Comparison of ENCODE assay signal across 8 mouse cellular contexts in genomic region chr8:110217198-110217597, GRCm38 (mm10). TPM values are rescaled to one million over a fixed set of nuclear protein-coding genes. Genes with fewer than 3 reads are reported as not detected.
A peak's percentile ranks its signal among the peaks of the same experiment; 100 is the strongest.
DNase-seq lines count a peak whose midpoint lies in the region; ATAC-seq and TF ChIP-seq lines count a peak whose summit lies in the region.

No protein-coding gene starts in this region.

- WGBS in heart, postnatal 0 days = 32% methylated on average over 5 of the region's 5 CpGs
- 41% methylated on average over 5 of the region's 5 CpGs for WGBS in liver, postnatal 0 days (ENCODE audit: insufficient replicate concordance)

- no peaks in the 10 kb centered on the region for H3K9me3 ChIP-seq in heart, postnatal 0 days (replicated peaks; ENCODE audit: control insufficient read depth, low read length)
- no peaks in the 10 kb centered on the region for H3K9me3 ChIP-seq in liver, postnatal 0 days (ENCODE audit: low read length)

- peaks cover 13% of the 10 kb centered on the region for H3K36me3 ChIP-seq in heart, postnatal 0 days (replicated peaks; ENCODE audit: control insufficient read depth, insufficient read depth, low read length)
- H3K36me3 ChIP-seq in liver, postnatal 0 days (replicated peaks; ENCODE audit: insufficient read depth, low read length) = peaks cover 16% of the 10 kb centered on the region

- DNase-seq in left cerebral cortex, adult 2 months (ENCODE audit: extremely low spot score in 1 of 2, low spot score in 2 of 2) = peak in 1 of 2 experiments; percentile 17
- DNase-seq in left cerebral cortex, adult 18-20 months (ENCODE audit: low spot score in 2 of 2) = no peak
- DNase-seq in cerebellum, adult 9-11 months = peak; percentile 42
- no peak for DNase-seq in heart, postnatal 0 days (ENCODE audit: low spot score)
- no peak for DNase-seq in liver, postnatal 0 days
- no peak for DNase-seq in embryo, embryonic 10.5 days (ENCODE audit: low spot score)
- no peak for DNase-seq in adipocyte (ENCODE audit: low spot score)
- DNase-seq in lung, postnatal 10 days = no peak

- peak overlapping the region; percentile 64 for H3K4me3 ChIP-seq in left cerebral cortex, adult 2 months
- H3K4me3 ChIP-seq in heart, postnatal 0 days (ENCODE audit: low read depth, low read length) = peak overlapping the region; percentile 65
- H3K4me3 ChIP-seq in liver, postnatal 0 days (ENCODE audit: low read depth, low read length) = peak overlapping the region; percentile 62

- no peak overlapping the region for H3K9ac ChIP-seq in heart, postnatal 0 days (replicated peaks; ENCODE audit: low read depth, low read length)
- no peak overlapping the region for H3K9ac ChIP-seq in liver, postnatal 0 days (replicated peaks)

- H3K4me2 ChIP-seq in heart, postnatal 0 days (ENCODE audit: low read depth, low read length) = peak overlapping the region; percentile 78
- peak overlapping the region; percentile 83 for H3K4me2 ChIP-seq in liver, postnatal 0 days (ENCODE audit: low read depth, low read length)

- ATAC-seq in heart, postnatal 0 days (ENCODE audit: insufficient read depth, low read depth) = no peak
- no peak for ATAC-seq in liver, postnatal 0 days

- TF ChIP-seq CTCF in left cerebral cortex, adult 2 months (IDR thresholded peaks at IDR 0.05) = no peak
- no peak for TF ChIP-seq CTCF in heart, postnatal 0 days (IDR thresholded peaks at IDR 0.05; ENCODE audit: low read depth)
- no peak for TF ChIP-seq CTCF in liver, postnatal 0 days (IDR thresholded peaks at IDR 0.05; ENCODE audit: low read depth)

- TF ChIP-seq EP300 in heart, postnatal 0 days (IDR thresholded peaks at IDR 0.05; ENCODE audit: low read depth) = no peak
- TF ChIP-seq EP300 in liver, postnatal 0 days (IDR thresholded peaks at IDR 0.05; ENCODE audit: low read depth) = no peak

- peaks cover 13% of the 10 kb centered on the region for H3K4me1 ChIP-seq in heart, postnatal 0 days (ENCODE audit: control insufficient read depth, insufficient read depth)
- H3K4me1 ChIP-seq in liver, postnatal 0 days (ENCODE audit: insufficient read depth) = peaks cover 15% of the 10 kb centered on the region

- peak overlapping the region; percentile 75 for H3K27ac ChIP-seq in left cerebral cortex, adult 2 months
- H3K27ac ChIP-seq in heart, postnatal 0 days (ENCODE audit: low read depth) = no peak overlapping the region
- no peak overlapping the region for H3K27ac ChIP-seq in liver, postnatal 0 days (ENCODE audit: low read depth)

- H3K27me3 ChIP-seq in heart, postnatal 0 days (ENCODE audit: control insufficient read depth, insufficient read depth, low read length) = no peaks in the 10 kb centered on the region
- H3K27me3 ChIP-seq in liver, postnatal 0 days (ENCODE audit: insufficient read depth, low read length) = no peaks in the 10 kb centered on the region

- intact Hi-C loops in left cerebral cortex, adult 2 months (cut with DNase I) = loop anchor here (5.0 kb wide), 1 partner anchor 135 kb away; no protein-coding TSS in a partner anchor

RNA-seq across cellular contexts. Expression of gene Cmtr2, which starts 1.7 kb away (rescaled TPM):
- total RNA-seq in left cerebral cortex, adult 2 months (2021) = 1 to 10 TPM; 5.9 to 6.2 TPM
- 1 to 10 TPM; 5.9 to 6.0 TPM for total RNA-seq in left cerebral cortex, adult 18-20 months (2021)
- 6.9 and 12.1 TPM in 2 replicates for total RNA-seq in heart, postnatal 0 days (2014; rRNA removed; ENCODE audit: low replicate concordance)
- 3.0 and 3.1 TPM in 2 replicates for polyA plus RNA-seq in heart, postnatal 0 days (2015; fragmentation: Nextera tagmentation; extraction: Ambion mirVana)
- polyA plus RNA-seq in liver, postnatal 0 days (2015; fragmentation: Nextera tagmentation; extraction: Ambion mirVana) = 1.8 and 2.5 TPM in 2 replicates

RNA-seq across cellular contexts. Expression of gene Calb2, which starts 49.2 kb away (rescaled TPM):
- total RNA-seq in left cerebral cortex, adult 2 months (2021) = 10 to 100 TPM; 20.4 to 26.8 TPM
- 10 to 100 TPM; 19.4 to 22.1 TPM for total RNA-seq in left cerebral cortex, adult 18-20 months (2021)
- not detected in 2 replicates for total RNA-seq in heart, postnatal 0 days (2014; rRNA removed; ENCODE audit: low replicate concordance)
- polyA plus RNA-seq in heart, postnatal 0 days (2015; fragmentation: Nextera tagmentation; extraction: Ambion mirVana) = 0.11 and 0.18 TPM in 2 replicates
- polyA plus RNA-seq in liver, postnatal 0 days (2015; fragmentation: Nextera tagmentation; extraction: Ambion mirVana) = not detected in 2 replicates

RNA-seq across cellular contexts. Expression of gene Hydin, which starts 49.6 kb away (rescaled TPM):
- total RNA-seq in left cerebral cortex, adult 2 months (2021) = under 1 TPM; 0.50 to 0.63 TPM
- under 1 TPM; 0.30 to 0.58 TPM for total RNA-seq in left cerebral cortex, adult 18-20 months (2021)
- 0.04 TPM in 2 replicates for total RNA-seq in heart, postnatal 0 days (2014; rRNA removed; ENCODE audit: low replicate concordance)
- polyA plus RNA-seq in heart, postnatal 0 days (2015; fragmentation: Nextera tagmentation; extraction: Ambion mirVana) = 0.03 and 0.04 TPM in 2 replicates
- polyA plus RNA-seq in liver, postnatal 0 days (2015; fragmentation: Nextera tagmentation; extraction: Ambion mirVana) = 0.01 and 0.04 TPM in 2 replicates

Comparison
In these comparisons a context has a peak if more than half of its experiments do, and no peak if none do; other contexts are left out.
1. RNA of gene Calb2, which starts 49.2 kb away (total RNA-seq): 20.4 to 26.8 TPM in left cerebral cortex, adult 2 months and 19.4 to 22.1 TPM in left cerebral cortex, adult 18-20 months; not detected in heart, postnatal 0 days; every median in the first group is over 10 times any median in the second.
2. Peak in every context shown above with its lines, with median percentiles within 50 percentile points of each other: H3K4me3 ChIP-seq.